Mouse (Mus musculus) urinary bladder, postnatal 10 days (tissue): ENCODE results near the gene Bcl6b.

ENCODE experiments used
- DNase-seq: peaks from one replicate; pipeline ENCODE4 v3.0.0; 2022; ENCODE audit warnings: low spot score

Gene Bcl6b

DNA sequence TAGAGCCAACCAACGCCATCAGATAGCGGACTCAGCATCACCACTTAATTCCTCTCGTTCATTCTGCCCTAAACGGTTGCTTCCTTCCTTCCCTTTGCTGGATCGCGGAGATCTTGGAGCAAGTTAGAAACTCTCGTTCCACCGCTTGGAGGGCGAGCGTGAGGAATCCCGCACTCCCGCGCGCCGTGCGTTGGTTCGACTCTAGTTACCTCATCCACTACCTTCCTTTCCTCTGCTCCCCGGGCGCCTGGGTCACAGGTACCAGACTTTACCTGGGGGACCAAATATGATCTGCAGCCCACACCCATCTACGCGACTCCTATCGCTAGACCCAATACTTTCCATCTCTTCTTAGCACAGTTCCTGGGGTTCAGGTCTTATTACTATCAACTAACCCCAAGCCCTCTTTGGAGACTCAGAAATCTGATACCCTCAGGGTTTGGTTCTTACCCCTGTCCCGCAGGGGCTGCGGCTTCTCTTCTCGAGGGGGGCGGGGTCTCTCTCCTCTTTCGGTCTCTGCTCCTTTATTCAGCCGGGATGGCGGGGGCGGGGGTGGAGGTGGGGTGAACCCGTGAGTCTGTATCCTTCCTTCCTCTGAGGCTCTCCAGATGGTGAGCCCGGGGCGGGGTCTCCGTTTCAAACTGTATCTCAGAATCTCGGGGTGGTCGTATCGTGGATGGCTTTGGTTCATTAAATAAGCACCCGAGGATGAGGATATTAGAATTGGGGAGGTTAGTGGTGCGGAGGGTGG lies at the start of gene Bcl6b:
Bcl6b (minus strand) TSS at position 539 of the 751 bp plus-strand sequence.
- DNase-seq = no peak

DNA sequence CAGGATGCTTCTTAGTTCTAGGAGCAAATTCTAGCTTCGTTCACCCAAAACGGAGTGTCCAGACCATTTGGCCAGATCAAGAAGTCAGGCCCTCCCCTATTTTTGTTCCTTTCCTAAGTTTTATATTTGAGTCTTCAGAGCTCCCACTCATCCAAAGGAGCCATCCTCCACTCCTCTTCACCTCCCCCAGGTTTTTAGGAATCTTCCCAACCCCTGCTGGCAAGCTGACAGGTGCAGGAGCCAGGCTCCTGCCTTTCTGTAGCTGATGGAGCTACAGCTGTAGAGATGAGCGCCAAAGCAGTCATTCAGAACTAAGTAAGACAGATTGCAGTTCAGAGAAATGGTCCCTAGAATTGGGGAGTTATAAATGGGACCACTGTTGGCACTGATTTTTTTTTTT lies 49.4 kb upstream of the Bcl6b start:
- no peak for DNase-seq

DNA sequence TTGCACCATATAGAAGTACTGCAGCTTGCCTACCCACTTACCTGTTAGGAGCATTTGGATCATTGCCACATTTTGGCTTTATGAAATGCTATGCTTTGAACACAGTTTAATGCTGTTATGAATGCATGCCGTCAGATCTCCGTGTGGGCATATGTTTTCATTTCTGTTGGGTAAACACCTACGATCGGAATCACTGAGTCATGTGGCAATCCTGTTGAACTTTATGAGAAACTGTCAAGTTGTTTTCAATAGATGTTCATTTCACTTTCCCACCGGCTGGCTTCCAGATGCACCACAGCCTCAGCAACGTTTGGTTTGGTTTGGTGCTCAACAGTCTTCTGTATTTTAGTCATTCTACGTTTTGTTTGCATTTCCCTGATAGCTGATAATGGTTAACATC lies 42.0 kb upstream of the Bcl6b start:
- DNase-seq = no peak

DNA sequence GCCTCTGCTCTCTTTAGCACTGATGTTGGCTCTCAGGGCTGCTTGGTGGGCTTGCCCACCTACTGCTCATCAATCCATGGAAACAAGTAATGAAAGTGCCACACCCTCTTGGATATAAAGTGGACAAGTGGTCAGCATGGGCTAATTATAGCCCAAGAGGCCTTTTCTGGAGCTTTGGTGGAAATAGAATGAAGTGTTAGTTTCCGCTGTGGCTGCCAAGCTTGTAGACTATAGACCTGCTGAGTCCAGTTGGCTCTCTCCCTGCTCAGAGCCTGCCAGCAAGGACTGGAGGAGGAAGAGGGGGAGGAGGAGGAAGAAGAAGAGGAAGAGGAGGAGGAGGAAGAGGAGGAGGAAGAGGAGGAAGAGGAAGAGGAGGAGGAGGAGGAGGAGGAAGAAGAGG lies 36.8 kb upstream of the Bcl6b start:
- no peak for DNase-seq

DNA sequence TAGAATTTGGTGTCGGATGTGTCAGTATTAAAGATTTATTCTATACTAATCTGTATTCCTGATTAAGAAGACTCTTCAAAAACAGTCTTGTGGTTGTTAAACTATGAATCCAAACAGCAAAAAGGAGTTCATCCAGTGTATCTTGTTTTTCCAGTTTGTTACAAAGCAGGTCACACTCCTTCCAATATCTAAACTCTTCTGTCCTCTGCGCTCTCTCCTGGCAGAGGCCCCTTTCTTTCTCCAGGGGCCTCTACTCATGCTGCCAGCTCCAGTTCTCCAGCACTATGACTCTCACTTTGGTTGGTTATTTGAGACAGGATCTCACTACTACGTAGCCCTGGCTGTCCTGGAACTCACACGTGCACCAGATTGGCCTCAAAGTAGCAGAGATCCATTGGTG lies 36.2 kb upstream of the Bcl6b start:
- DNase-seq = no peak

DNA sequence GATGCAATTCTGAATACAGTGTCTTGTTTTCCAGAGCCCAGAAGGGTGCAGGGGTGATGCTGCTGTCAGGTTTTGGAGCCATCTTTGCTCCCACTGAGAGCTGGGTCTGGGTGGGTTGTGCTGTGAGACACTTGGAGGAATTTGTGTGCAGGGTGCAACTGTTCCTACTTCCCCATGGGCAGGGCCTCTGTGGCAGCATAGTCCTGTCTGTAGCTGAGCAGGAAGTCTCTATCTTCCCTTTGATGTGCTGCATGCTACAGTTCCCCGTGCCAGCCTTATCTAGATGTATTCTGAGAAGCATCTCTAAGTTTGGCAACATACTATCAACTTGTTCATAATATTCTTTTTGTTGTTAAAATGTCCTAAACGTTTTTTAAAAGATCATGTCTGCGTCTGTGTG lies 35.7 kb upstream of the Bcl6b start:
- no peak for DNase-seq

DNA sequence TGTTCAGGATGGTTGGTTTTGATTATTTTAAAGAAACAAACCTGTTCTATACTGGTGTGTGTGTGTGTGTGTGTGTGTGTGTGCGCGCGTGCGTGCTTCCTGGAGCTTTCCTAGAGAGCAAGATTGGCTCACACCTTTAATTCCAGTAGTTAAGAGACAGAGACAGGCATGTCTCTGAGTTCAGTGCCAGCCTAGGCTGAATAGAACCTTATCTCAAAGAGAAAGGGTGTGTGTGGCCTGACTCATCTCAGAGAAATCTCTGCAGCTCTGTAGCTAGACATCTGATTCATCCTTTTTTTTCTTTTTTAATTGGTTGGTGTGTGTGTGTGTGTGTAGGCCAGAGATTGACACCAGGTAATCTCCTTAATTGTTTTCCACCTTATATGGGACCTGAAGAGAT lies 29.4 kb upstream of the Bcl6b start:
- DNase-seq = no peak

DNA sequence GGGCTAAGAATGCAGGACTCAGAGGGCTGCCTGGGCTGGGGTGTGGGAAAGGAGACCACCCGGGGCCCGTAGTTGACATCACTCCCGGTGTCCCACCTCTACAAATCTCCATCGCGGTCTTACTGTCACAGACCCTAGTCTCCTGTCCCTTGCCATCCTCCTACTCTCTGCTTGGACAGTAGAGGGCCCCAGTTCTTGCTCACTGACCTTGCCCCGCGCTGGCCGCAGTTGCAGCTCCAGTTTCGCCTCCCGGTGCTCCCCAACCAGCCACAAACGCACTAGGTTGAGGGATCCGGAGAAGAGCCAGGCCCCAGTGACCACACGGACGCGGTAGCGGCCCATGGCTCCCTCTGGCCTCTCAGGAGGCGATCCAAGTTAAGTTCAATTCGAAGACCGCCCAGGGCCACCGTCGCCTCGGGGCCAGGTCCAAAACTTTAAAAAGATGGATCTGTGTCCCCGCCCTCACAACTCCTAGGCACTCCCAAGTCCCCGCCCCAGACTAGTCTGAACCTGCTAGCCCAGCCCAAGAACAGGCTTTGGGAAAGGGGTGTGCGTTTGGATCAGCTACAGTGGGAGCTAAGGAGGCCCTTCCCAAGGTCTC lies 25.4 kb upstream of the Bcl6b start, which contains the start of gene Alox12:
Alox12 (minus strand) TSS at position 423 of the 601 bp plus-strand sequence.
- DNase-seq = no peak

DNA sequence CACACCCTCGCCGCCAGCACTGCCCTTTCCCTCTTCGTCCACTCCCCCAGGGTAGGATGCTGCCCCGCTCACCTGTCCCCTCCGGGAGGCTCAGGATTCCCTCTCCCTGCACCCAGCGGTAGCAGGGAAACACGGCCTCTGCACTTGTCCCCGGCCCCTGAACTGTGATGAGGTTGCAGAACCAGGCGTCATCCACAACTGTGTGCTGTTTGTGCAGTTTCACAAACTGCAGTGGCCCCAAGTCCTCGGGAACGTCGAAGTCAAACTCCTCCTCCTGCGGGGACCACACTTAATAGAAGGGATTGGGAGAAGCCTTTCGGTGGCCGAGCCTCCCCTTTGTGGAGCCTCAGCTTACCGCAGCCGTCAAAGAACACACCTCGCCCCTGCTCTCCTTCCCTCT lies 24.7 kb upstream of the Bcl6b start:
- DNase-seq = no peak

DNA sequence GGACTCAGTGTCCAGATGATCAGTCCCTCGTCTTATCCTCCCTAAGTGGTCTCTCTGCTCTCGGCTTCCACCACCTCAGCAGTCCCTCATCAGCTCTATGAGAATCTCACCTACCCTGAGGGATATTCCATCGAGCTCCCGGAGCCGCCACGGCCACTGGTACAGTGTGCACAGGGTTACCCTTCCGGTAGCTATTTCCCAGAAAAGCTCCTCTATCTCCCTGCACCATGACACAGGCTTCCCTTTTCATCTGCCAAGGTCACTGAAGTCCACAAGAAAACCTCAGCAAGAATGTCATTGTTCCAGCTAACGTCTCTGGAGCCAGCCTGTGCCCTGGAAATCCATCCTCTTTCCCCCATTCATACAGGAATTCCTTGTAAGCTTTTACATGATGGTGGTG lies 22.3 kb upstream of the Bcl6b start:
- no peak for DNase-seq

DNA sequence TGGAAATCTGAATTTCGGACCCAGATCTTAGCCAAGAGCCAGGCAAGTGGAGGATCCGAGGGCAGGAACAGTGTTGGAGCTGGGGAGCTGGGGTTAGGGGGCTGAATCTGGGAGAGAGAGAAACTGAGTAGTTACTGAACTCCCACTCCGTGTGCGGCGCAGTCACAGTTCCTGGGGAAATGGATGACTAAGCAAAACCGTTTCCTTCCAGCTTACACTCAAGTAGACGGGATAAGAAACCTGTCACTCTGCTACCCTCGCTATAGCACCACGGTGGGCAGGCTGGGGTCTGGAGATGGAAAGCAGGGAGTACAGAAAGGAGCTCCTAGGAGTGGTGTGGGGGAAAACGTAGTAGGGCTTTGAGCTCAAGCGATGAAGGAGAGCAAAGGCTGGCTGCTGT lies 20.6 kb upstream of the Bcl6b start:
- DNase-seq = no peak

DNA sequence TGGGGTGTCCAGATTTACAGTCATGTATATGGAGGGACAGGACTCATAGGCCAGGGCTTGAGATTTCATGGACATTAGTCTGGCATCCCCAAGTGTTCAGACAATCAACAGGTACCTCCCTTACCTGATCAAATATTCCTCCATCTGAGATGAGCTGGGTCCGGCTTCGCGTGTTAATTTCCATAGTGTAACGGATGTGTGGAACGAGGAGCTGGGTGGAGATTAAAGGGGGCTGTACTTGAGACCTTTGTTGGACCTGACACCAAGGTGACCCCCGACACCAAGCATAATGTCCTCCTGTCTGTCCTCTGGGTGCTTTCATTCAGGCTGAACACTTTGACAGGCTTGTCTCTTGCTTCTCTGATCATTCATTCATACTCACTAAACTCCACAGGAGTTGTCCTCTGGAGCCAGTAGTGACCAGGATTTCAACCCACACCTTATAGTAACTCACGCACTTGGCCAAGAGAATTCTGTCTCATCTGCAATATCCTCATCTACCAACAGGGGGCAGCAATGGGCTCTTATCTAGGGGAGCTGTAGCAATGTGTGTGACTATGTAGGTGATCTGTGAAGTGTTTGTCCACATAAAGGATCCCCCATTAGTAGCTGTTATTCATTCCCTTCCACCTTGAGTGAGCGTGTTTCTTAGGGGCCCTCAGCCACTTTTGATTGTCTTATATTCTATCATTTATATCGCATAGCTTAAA lies 17.7 kb upstream of the Bcl6b start:
- no peak for DNase-seq

DNA sequence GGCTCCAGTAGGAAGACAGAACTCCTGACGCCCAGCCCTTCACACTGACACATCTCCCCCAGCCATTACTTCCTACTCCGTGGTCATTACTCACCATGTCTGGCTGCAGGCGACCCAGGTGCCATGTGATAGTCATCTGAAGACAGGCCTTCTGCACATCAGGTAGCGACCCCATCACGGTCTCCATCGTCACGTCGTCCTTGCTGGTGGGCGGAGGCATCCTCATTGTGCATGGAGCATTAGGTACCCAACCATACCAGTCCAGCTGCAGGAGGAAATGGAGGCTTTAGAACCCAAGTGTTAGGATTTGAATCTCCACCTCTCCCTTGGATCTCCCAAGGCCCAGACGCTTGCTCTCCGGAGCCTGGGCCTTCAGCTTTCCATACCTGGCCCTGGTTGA lies 13.0 kb upstream of the Bcl6b start:
- DNase-seq = no peak

DNA sequence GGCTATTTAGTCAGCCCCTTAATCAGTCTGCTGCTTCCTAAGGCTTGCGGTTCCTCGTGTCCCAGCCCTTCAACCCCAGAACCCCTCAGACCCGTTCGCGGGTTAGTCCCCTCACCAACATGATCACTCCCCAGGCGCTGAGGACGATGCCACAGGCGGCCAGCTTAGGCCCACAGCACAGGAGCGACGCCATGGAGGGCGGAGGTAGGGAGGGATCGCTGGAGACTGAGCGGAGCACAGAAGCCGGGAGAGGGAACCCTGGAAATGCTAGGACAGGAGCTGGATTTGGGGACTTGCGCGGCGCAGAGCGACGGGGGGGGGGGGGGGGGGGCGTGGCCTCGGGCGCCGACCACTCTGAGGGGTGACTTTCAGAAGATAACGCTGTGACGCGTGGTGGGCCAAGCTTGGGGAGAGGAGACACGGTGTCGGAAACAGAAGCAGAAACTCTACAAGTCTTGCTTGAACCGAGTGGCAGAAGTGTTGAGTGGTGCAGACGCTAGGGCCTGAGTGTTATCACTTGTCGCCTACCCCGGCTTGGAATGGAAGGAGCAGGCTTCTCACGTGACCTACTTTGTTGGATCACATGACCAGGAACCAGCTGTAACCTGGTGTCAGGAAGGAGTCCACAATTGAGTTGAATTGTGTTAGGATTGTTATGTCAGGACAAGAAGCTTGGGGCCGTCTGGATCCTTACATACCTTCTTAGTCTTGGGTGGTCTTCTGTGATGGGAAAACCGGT lies 10.1 kb upstream of the Bcl6b start, which contains the start of the genes Gm21988 and Rnasek:
Gm21988 (minus strand) TSS at position 290 of the 739 bp plus-strand sequence.
Rnasek (minus strand) TSS at position 302 of the 739 bp plus-strand sequence.
- DNase-seq = no peak

DNA sequence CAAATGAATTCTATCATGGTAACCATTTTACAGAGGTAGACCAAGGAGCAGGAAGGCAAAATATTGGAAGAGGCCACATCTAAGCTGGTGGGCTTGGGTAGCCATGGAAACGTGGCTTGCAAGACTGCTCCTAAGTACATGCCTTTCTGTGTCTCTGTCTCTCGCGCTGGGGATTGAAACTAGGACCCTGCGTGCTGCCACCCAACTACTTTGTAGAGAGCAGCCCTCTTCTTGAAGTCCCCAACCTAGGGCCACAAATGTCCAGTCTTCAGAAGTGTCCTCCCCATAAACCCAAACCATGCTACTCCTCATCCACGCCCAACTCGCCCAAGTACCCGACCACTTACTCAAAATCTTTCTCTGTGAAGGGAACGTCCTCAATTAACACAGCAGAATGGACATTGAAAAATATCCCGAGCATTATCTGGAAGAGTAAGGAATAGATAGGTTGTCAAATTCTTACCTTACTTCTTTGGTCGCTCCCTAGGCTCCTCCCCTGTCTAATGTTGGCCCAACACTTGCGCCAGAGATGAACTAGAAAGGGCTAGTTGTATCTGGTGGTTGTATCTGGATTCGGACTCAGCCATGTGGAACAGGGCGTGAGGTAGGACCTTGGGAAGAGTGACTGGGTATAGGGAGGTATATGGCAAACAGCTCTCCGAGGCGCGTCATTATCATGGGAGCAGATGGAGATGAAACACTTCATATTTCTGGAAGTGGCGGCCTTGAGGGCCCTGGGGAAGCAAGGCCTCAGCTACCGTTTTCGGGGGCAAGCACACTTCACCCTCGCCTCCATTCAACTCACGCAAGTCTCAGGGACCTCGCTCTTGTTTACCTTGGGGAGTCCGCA lies 9.2 kb upstream of the Bcl6b start:
- DNase-seq = no peak

DNA sequence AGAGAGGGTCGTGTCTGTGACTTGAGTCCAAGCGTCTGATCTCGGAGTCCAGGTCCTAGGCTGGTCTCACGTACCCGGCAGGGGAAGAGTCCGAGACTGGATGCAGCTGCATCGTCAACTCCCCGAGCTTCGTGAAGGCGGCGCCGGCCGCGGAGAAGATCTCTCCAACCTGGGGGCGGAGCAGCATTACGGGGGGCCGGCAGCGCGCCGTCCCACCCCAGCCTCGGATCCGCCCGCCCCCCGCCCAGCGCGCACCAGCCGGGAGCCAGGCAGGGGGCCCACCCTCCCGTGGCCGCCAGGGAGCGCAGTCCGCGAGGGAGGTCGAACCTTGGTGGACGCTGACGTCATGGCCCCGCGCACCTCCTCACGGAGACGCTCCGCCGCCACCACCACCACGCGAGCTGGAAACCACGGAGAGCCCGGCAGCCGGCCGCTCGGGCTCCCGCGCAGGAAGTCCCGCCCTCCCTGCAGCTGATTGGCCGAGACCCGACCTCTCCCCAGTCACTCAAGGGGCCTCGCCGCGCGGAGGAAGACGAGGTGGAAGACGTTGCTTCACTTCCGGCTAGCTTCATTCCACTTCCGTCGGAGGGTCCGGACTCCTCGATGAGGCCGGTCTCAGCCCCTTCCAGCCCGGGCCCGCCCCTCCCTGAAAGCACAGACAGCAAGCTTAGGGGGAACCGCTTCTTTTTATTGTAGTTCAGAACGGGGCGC lies 8.0 kb upstream of the Bcl6b start, which contains the start of gene 0610010K14Rik:
0610010K14Rik (minus strand) TSS at position 458 of the 711 bp plus-strand sequence.
- DNase-seq = peak; percentile 95

DNA sequence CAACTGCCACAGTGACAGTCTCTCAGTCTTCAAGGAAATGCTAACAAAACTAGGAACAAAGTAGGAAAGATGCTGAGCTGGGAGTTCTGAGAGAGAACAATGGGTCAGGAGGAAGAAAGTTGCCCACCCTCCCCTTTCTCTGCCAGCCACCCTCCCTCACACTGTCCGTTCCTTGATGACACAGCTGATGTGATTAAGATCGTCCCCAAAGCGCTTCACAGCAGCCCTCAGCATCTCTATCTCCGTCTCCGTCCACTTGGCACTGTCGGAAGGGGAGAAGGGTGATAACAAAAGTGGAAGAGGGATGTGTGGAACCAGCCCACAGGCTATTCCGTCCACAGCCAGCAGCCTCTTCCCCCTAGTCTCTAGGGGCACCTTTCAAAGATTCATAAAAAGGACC lies 7.1 kb upstream of the Bcl6b start:
- DNase-seq = no peak

DNA sequence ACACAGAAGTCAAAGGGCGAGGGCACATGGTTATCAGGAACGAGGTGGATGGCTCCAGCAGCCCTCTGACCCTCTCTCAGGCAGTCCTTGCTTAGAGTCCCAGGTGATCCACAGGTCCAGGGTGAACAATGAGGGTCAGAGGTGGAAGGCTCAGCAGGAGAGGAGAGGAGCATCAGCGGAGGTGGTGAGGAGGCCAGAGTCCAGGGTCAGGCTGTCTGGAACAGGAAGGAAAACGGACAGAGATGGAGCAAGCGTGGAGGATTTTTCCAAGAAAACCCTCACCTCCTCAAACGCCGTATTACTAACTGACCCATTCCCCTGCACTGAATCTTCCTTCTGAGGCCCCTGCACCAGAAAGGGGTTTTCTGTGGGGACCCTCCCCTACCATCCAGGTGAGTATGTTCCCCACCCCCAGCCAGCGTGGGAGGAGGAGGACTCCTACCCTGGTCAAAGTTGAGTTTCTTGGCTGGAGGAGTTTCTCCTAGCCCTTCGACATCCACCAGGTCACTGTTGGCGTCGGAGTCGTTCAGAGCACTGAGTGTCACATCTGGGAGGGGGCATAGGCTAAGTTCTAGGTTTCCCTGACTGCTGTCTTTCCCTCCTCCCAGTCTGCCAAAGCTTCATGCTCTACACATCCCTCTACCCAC lies 5.8 kb upstream of the Bcl6b start:
- DNase-seq = no peak

DNA sequence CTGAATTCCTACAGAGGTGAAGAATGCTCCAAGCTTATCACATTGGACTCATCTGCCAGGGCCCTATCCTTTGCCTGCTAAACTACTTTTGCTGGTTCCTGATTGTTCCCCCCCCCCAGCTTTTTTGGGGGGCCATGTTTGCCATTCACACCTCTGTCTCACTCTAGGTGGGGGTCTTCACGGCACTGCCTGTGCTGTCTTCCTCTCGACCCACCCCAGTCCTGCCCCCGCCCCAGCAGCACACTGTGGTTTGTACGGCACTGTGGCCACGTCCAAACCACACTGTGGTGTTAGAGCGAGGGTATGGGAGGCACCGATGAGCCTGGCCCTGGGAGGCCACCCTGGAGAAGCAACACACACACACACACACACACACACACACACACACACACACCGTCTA lies 4.9 kb upstream of the Bcl6b start:
- no peak for DNase-seq

DNA sequence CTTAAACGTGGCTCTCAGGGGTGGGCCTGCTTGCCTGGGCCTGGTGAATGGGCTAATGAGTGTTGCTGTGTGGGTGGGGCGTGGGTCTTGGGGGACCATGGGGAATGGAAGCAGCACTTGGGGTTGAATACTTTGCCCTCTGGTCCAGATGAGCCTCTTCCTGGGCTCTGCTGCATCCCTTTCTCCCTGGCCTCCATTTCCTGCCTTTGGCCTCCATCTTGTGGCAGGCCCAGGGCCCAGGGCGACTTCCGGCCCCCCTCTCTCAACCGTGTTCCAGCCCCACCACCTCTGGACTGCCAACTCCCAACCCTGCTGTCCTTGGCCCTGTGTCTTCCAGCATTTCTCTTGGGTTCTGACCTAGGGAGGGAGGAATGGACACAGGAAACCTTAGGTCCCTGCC lies 4.4 kb upstream of the Bcl6b start:
- DNase-seq = no peak
